ENCODE assay signal across 16 mouse cellular contexts in genomic region chr12:59259015-59259414, GRCm38 (mm10).
"Had no signal": no experiment of that assay in that cellular context is flagged by ENCODE, and none has a peak within 500 bp of the region (broad histone marks: within the 10 kb centered on the region; RNA-seq: fewer than 3 reads in every experiment).

No protein-coding gene starts in this region.

- H3K4me3 ChIP-seq: neural tube, embryonic 12.5 days; neural tube, embryonic 13.5 days; stomach, embryonic 15.5 days had no signal

- H3K4me2 ChIP-seq: neural tube, embryonic 12.5 days; neural tube, embryonic 13.5 days; stomach, embryonic 15.5 days had no signal

- H3K27ac ChIP-seq: neural tube, embryonic 12.5 days; neural tube, embryonic 13.5 days; stomach, embryonic 15.5 days; stomach, postnatal 0 days had no signal

- H3K36me3 ChIP-seq: neural tube, embryonic 12.5 days; neural tube, embryonic 13.5 days; stomach, embryonic 15.5 days had no signal

- H3K27me3 ChIP-seq: neural tube, embryonic 12.5 days; neural tube, embryonic 13.5 days; stomach, embryonic 15.5 days had no signal

- H3K9me3 ChIP-seq: neural tube, embryonic 12.5 days; neural tube, embryonic 13.5 days; stomach, embryonic 15.5 days had no signal

- H3K4me1 ChIP-seq: neural tube, embryonic 12.5 days; stomach, embryonic 15.5 days had no signal

- H3K9ac ChIP-seq: neural tube, embryonic 12.5 days; neural tube, embryonic 13.5 days; stomach, embryonic 15.5 days had no signal

- DNase-seq: retina, postnatal 1 day; right cerebral cortex, adult 18-20 months; right cerebral cortex, postnatal 14 days; right cerebral cortex, postnatal 25 days; right cerebral cortex, postnatal 4 days; spleen, adult 18-20 months; thymus, adult 18-20 months; thymus, adult 2 months; thymus, postnatal 14 days; thymus, postnatal 25 days; thymus, postnatal 36 days; thymus, postnatal 4 days had no signal
